Mouse (Mus musculus): Measurements from ENCODE around the gene Scamp3. TPM values are rescaled to one million over a fixed set of nuclear protein-coding genes. Genes with fewer than 3 reads are reported as not detected.
"Not testable (repeated sequence)": the region's sequence is repeated elsewhere in the genome, so short reads cannot be mapped to it uniquely, and the experiment has no call there.

The Scamp3 gene
- polyA plus RNA-seq, 1 experiment from 2014 or later: 119 TPM

DNA sequence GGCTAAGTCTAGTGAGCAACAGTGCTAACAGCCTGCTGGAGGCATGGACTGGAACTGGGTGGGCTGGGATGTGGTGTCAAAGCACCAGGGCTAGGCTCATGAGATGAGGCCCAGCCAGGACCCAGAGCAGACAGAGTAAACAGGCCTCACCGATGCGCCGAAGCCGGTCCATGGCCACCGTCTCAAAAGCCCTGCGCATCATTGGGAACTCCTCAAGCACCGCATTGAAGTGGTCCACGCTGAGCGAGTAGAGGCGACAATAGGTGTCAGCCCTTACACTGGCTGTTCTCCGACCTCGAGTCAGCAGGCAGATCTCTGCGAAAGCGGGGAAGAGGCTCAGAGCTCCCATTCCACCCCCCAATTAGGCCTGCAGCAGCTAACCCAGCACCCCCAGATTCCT is 28.7 kb upstream of the Scamp3 start:
- H3K4me3 ChIP-seq: peak overlapping the region; percentile 44; the same call in 1 of the 2 replicates
- DNase-seq (ENCODE audit: low spot score): no peak
- H3K27me3 ChIP-seq (ENCODE audit: low read depth, poor library complexity, severe bottlenecking): peaks cover 68% of the 10 kb centered on the region
- no peaks in the 10 kb centered on the region for H3K36me3 ChIP-seq
- peaks cover 34% of the 10 kb centered on the region for H3K4me1 ChIP-seq
- H3K27ac ChIP-seq: no peak overlapping the region
- H3K9me3 ChIP-seq (replicated peaks): no peaks in the 10 kb centered on the region
- 67% methylated on average over 14 of the region's 14 CpGs for WGBS

DNA sequence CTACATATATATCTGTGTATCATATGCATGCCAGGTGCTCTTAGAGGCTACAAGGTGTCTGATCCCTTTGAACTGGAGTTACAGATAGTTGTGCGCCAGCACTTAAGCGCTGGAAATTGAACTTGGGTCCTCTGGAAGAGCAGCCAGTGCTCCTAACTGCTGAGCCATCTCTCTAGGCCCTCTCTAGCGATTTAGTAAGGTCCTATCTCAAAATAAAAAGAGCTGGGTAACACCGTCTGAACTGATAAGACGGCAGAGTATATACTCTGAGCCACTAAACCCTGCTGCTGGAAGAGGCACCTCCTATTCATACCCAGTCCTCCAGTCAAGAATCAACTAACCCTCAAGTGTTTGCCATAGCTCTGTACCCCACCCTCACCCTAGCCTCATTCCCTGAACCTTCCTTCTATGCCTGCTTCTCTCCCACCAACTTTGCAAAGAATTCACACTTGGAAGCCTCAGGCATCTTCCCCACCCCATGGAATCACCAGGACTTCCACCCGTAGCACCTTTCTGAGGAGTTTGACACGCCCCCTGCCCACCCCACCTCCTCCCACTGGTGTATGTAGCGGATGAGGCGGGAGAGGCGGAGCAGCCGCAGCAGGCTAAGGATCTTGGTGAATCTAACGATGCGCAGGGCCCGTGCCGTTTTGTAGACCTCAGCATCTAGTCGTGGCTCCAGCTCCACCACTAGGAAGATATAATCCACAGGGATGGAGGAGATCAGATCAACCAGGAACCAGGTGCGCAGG is 25.0 kb upstream of the Scamp3 start:
- Histone ChIP-seq H3K9me3 (replicated peaks) (no peaks in the 10 kb centered on the region), H3K27ac (no peak overlapping the region), H3K4me1 (peaks cover 13% of the 10 kb centered on the region), H3K36me3 (no peaks in the 10 kb centered on the region), H3K4me3 (no peak overlapping the region), H3K27me3 (ENCODE audit: low read depth, poor library complexity, severe bottlenecking) (peaks cover 63% of the 10 kb centered on the region)
- WGBS: 49% methylated on average over 17 of the region's 17 CpGs
- DNase-seq (ENCODE audit: low spot score): no peak

DNA sequence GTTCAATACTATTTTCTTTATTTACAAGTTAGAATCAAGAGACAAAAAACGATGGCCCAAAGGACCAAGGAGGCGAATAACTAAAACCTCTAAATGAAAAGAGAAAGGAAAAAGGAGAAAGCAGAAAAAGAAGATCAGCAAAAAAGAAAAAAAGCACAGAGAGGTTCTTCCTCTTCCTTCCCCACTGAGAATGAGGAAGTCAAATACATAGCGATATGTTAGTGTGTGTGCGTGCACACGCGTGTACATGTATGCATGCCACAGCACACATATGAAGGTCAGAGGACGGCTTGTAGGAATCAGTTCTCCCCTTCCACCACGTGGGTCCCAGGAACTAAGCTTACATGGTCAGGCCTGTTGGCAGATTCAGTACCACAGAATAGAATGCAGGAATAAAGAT is 20.3 kb upstream of the Scamp3 start:
- WGBS: 88% methylated on average over 8 of the region's 8 CpGs

DNA sequence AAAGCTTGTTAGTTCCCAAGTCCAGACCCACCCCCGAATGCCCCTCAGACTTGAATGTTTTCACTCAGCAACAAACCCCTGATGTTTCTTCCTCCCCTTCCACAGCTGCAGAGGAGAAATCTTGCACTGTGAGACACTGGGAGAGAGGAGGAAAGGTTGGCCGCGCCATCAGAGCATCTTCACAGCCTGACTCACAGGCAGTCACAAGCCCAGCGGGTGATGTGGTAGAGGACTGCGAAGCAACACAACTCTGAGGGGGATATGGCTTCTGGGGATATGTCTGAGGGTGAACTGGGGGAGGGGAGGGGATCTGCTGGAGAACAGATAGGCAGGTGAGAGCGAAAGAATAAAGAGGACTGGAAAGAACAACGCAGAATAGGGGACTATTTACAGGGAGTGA is 18.6 kb upstream of the Scamp3 start:
- Histone ChIP-seq H3K36me3 (no peaks in the 10 kb centered on the region), H3K27ac (no peak overlapping the region), H3K27me3 (ENCODE audit: low read depth, poor library complexity, severe bottlenecking) (peaks cover 35% of the 10 kb centered on the region), H3K4me1 (peaks cover 14% of the 10 kb centered on the region), H3K9me3 (replicated peaks) (no peaks in the 10 kb centered on the region), H3K4me3 (0 out of 2 replicates have a peak overlapping the region, but pooled peaks have one; percentile 67)
- peak; percentile 22 for DNase-seq (ENCODE audit: low spot score)
- WGBS: 25% methylated on average over 7 of the region's 7 CpGs

More for the DNA sequence above, 20.3 kb upstream of the Scamp3 start:
- no peak overlapping the region for H3K4me3 ChIP-seq
- H3K9me3 ChIP-seq (replicated peaks): no peaks in the 10 kb centered on the region
- no peak overlapping the region for H3K27ac ChIP-seq
- no peaks in the 10 kb centered on the region for H3K36me3 ChIP-seq
- no peak for DNase-seq (ENCODE audit: low spot score)
- H3K4me1 ChIP-seq: peaks cover 14% of the 10 kb centered on the region
- H3K27me3 ChIP-seq (ENCODE audit: low read depth, poor library complexity, severe bottlenecking): peaks cover 46% of the 10 kb centered on the region

DNA sequence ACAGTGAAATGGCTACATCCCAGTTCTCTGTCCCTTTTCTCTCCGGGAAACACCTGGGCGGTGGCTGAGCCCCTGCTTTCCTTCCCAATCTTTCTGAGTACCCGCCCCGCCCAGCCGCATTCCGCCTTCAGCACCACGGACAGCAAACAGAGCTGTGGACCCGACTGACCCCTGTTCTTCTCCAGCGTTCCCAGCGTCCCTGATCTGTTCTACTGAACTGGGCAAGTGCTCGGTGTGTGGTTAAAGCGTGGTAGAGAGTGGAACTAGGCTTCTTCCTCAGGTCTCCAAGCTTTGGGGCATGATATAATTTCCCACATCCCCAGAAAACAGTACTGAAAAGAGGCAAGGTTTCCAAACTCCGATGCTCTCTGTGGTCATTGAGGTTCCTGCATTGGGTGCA is 18.1 kb upstream of the Scamp3 start:
- peaks cover 35% of the 10 kb centered on the region for H3K27me3 ChIP-seq (ENCODE audit: low read depth, poor library complexity, severe bottlenecking)
- no peaks in the 10 kb centered on the region for H3K36me3 ChIP-seq
- peaks cover 20% of the 10 kb centered on the region for H3K4me1 ChIP-seq
- 1% methylated on average over 13 of the region's 13 CpGs for WGBS
- H3K27ac ChIP-seq: no peak overlapping the region
- H3K9me3 ChIP-seq (replicated peaks): no peaks in the 10 kb centered on the region
- DNase-seq (ENCODE audit: low spot score): peak; percentile 90
- peak overlapping the region; percentile 67 for H3K4me3 ChIP-seq

DNA sequence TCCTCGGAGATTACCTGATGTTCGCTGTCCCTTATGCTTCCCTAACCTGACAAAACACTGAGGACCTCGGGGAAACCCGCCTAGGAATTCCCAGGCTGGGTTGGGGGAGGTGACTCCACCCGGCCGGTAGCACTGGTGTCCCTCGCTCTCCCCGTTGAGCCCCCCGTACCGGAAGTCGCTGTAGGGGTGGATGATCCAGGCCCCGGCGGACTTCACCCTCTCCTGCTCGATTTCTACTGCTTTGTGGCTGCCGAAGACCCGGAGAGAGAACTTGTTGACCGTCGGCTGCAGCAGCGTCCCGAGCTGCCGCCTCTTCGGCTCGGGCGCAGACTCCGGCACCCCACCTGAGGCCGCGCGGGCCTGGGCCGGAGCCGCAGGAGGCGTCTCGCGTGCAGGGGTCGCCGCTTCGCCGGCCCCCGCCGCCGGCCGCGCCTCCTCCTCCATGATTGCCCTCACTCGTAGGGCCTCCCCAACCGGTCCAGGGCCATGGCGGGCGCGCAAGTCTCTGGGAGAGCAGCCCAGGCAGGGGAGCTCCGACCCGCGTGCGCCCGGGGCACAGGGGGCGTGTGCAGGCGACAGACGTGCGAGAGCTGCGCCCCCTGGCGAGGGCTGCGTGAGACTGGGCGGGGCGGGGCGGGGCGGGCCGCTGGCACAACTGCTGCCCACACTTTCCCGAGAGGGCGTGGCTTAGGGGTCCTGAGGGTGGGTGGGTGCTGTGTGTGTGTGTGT is 17.5 kb upstream of the Scamp3 start, which contains the start of gene Hcn3:
Hcn3 (minus strand) TSS at position 581 of the 729 bp plus-strand sequence.
- Histone ChIP-seq H3K4me1 (peaks cover 21% of the 10 kb centered on the region), H3K9me3 (replicated peaks) (no peaks in the 10 kb centered on the region), H3K4me3 (peak within 1 kb of the TSS; percentile 67), H3K27ac (0 out of 2 replicates have a peak within 1 kb of the TSS, but pooled peaks have one; percentile 47), H3K36me3 (peaks cover 3% of the 10 kb centered on the region; the same call in 1 of the 2 replicates), H3K27me3 (ENCODE audit: low read depth, poor library complexity, severe bottlenecking) (peaks cover 35% of the 10 kb centered on the region)
- WGBS: under 1% methylated on average over 66 of the region's 66 CpGs
- DNase-seq (ENCODE audit: low spot score): peak; percentile 84

DNA sequence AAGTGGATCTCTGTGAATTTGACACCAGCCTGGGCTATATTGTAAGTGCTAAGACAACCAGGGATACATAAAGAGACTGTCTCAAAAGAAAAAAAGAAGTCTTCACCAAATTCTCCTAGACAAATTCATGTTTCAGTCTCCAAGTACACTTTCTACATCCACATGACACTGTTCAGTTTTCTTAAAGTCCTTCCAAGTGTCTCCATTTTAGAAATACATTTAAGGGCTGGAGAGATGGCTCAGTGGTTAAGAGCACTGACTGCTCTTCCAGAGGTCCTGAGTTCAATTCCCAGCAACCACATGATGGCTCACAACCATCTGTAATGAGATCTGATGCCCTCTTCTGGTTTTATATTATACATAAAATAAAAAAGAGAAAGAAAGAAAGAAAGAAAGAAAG is 16.1 kb upstream of the Scamp3 start:
- not testable (repeated sequence) for H3K27ac ChIP-seq; H3K9me3 ChIP-seq (replicated peaks); H3K36me3 ChIP-seq; DNase-seq (ENCODE audit: low spot score); H3K4me3 ChIP-seq
- H3K4me1 ChIP-seq: peaks cover 30% of the 10 kb centered on the region
- peaks cover 29% of the 10 kb centered on the region for H3K27me3 ChIP-seq (ENCODE audit: low read depth, poor library complexity, severe bottlenecking)

DNA sequence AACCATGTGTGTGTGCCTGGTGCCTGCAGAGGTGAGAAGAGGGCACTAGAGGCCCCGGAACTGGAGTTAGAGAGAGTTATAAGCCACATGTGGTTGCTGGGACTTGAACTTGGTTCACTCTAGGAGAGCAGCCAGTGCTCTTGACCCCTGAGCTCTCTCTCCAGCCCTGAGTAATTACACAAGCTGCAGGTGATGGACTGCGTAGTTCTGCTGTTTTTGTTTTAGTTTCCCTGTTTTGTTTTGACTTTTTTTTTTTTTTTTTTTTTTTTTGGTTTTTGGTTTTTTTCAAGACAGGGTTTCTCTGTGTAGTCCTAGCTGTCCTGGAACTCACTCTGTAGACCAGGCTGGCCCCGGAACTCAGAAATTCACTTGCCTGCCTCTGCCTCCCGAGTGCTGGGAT is 15.5 kb upstream of the Scamp3 start:
- H3K4me1 ChIP-seq: peaks cover 35% of the 10 kb centered on the region
- WGBS: 81% methylated on average over 4 of the region's 4 CpGs

GRCm38 (mm10) chr3:89163123-89163522 is 14.2 kb upstream of the Scamp3 start:
- Histone ChIP-seq H3K9me3 (replicated peaks) (no peaks in the 10 kb centered on the region), H3K4me3 (no peak overlapping the region), H3K27ac (no peak overlapping the region), H3K36me3 (peaks cover 25% of the 10 kb centered on the region), H3K4me1 (peaks cover 39% of the 10 kb centered on the region), H3K27me3 (ENCODE audit: low read depth, poor library complexity, severe bottlenecking) (peaks cover 18% of the 10 kb centered on the region)
- WGBS: 75% methylated on average over 1 of the region's 1 CpGs
- no peak for DNase-seq (ENCODE audit: low spot score)

More for the DNA sequence above, 15.5 kb upstream of the Scamp3 start:
- Histone ChIP-seq H3K9me3 (replicated peaks) (no peaks in the 10 kb centered on the region), H3K27ac (no peak overlapping the region), H3K36me3 (peaks cover 12% of the 10 kb centered on the region), H3K27me3 (ENCODE audit: low read depth, poor library complexity, severe bottlenecking) (peaks cover 29% of the 10 kb centered on the region), H3K4me3 (no peak overlapping the region)
- DNase-seq (ENCODE audit: low spot score): no peak

DNA sequence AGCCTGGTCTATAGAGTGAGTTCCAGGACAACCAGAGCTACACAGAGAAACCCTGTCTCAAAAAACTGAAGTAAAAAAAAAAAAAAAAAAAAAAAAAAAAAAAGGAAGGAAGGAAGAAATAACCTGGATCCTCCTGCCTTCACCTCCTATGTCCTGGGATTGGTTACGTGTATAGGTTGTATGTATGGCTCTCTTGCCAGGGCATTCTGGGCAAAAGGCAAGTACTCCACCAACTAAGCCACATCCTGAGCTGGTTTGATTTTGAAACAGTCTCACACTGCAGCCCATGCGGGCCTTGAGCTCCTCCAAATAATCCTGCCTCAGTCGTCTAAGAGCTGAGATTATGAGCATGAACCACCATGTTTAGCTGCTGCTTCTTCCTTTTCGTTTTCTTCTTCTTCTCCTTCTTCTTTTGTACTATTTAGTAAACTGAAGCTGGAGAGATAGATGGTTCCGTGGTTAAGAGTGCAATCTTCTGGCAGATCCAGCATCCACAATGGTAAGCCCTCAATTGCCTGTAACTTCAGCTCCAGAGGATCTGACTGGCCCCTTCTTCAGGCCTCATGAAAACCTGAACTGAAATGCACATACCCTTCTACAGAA is 13.5 kb upstream of the Scamp3 start:
- peak overlapping the region; percentile 99; the same call in 1 of the 2 replicates for H3K27ac ChIP-seq

GRCm38 (mm10) chr3:89164506-89165267 is 12.6 kb upstream of the Scamp3 start, which contains the start of gene Clk2:
Clk2 (plus strand) TSS chr3:89164795.
- DNase-seq (ENCODE audit: low spot score): peak; percentile 98
- Histone ChIP-seq H3K27me3 (ENCODE audit: low read depth, poor library complexity, severe bottlenecking) (peaks cover 2% of the 10 kb centered on the region), H3K27ac (peak within 1 kb of the TSS; percentile 99), H3K9me3 (replicated peaks) (no peaks in the 10 kb centered on the region), H3K4me3 (peak within 1 kb of the TSS; percentile 93), H3K36me3 (peaks cover 41% of the 10 kb centered on the region), H3K4me1 (peaks cover 32% of the 10 kb centered on the region)
- 1% methylated on average over 66 of the region's 79 CpGs for WGBS

More for the DNA sequence above, 13.5 kb upstream of the Scamp3 start:
- no peak for DNase-seq (ENCODE audit: low spot score)
- WGBS: 81% methylated on average over 5 of the region's 5 CpGs
- Histone ChIP-seq H3K4me3 (peak overlapping the region; percentile 93), H3K9me3 (replicated peaks) (no peaks in the 10 kb centered on the region), H3K4me1 (peaks cover 39% of the 10 kb centered on the region), H3K36me3 (peaks cover 31% of the 10 kb centered on the region), H3K27me3 (ENCODE audit: low read depth, poor library complexity, severe bottlenecking) (peaks cover 11% of the 10 kb centered on the region)

GRCm38 (mm10) chr3:89165268-89165870 is 11.9 kb upstream of the Scamp3 start:
- no peaks in the 10 kb centered on the region for H3K9me3 ChIP-seq (replicated peaks)
- H3K27ac ChIP-seq: peak overlapping the region; percentile 99
- peak; percentile 30 for DNase-seq (ENCODE audit: low spot score)
- no peaks in the 10 kb centered on the region for H3K27me3 ChIP-seq (ENCODE audit: low read depth, poor library complexity, severe bottlenecking)
- H3K4me1 ChIP-seq: peaks cover 25% of the 10 kb centered on the region
- peaks cover 48% of the 10 kb centered on the region for H3K36me3 ChIP-seq
- peak overlapping the region; percentile 93 for H3K4me3 ChIP-seq
- WGBS: 22% methylated on average over 12 of the region's 12 CpGs

Measured in limb, embryonic 10.5 days (tissue).